Mouse (Mus musculus) B cell, adult 67 days (primary cell): ENCODE results near the gene Ints2. TPM values are rescaled to one million over a fixed set of nuclear protein-coding genes. Genes with fewer than 3 reads are reported as not detected.

ENCODE experiments used
- total RNA-seq, 2 experiments: library from RNA; stranded (reverse); gene quantifications; 4 replicates each; pipeline ENCODE4 v1.2.4; 2023

Gene Ints2
- 10 to 100 TPM; 19.3 to 22.7 TPM for total RNA-seq

DNA sequence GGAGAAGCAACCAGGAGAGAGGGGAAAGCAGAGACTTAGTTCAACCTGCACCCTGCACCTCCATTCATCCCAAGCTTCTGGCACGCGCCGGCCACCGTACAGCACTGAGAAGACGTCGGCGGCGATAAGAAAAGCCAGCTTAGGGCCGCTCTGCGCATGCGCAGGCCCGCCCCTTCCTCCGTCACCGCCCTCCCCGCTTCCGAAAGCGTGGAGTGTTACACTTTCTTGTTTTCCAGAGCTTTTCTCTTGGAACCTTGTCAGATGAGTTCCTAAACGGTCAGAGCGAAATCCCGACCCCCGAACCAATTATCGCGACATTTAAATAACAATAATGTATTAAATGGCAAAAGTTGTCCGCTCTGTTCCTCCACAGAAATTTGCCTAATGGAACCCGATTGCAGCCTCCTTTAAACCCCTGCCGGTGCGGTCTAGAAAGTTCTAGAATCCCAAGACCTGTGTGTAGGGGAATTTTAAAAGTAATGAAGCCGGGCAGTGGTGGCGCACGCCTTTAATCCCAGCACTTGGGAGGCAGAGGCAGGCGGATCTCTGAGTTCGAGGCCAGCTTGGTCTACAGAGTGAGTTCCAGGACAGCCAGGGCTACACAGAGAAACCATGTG lies at the start of gene Ints2:
Gene Ints2 (minus strand): TSS at position 116 of the 617 bp plus-strand sequence.

GRCm38 (mm10) chr11:86201037-86201786 lies 56.2 kb downstream of the Ints2 start, which contains the start of gene Brip1:
Brip1 (minus strand) TSS chr11:86201193.

Other genes with a start within 250 kb of the Ints2 start
- under 1 TPM; 0.52 to 0.59 TPM for gene Brip1, start 56.4 kb downstream of the Ints2 start, total RNA-seq
- 100 to 1,000 TPM; 211 to 233 TPM for gene Med13, start 100.0 kb upstream of the Ints2 start, total RNA-seq
- gene Rnft1, start 227.1 kb upstream of the Ints2 start, total RNA-seq, result 10 to 100 TPM; 61.3 to 72.5 TPM